In genomic region chr6:113307481-113308121, GRCm38 (mm10) we compare ENCODE assay signal across 8 mouse cellular contexts. TPM values are rescaled to one million over a fixed set of nuclear protein-coding genes. Genes with fewer than 3 reads are reported as not detected.
A peak's percentile ranks its signal among the peaks of the same experiment; 100 is the strongest.
DNase-seq lines count a peak whose midpoint lies in the region; ATAC-seq and TF ChIP-seq lines count a peak whose summit lies in the region.

No protein-coding gene starts in this region.

- H3K4me3 ChIP-seq in testis, adult 2 months (ENCODE audit: control insufficient read depth, low read depth, low read length): peak overlapping the region; percentile 98
- H3K4me3 ChIP-seq in intestine, embryonic 16.5 days (ENCODE audit: low read length): peak overlapping the region; percentile 99
- H3K4me3 ChIP-seq in liver, embryonic 11.5 days (ENCODE audit: low read depth, low read length): peak overlapping the region; percentile 89
- peak overlapping the region; percentile 95 for H3K4me3 ChIP-seq in midbrain, postnatal 0 days (ENCODE audit: low read depth, low read length)
- H3K4me3 ChIP-seq in stomach, embryonic 16.5 days (replicated peaks; ENCODE audit: low read length): peak overlapping the region; percentile 83

- no peaks in the 10 kb centered on the region for H3K9me3 ChIP-seq in intestine, embryonic 16.5 days (ENCODE audit: control insufficient read depth, low read length)
- H3K9me3 ChIP-seq in liver, embryonic 11.5 days (ENCODE audit: control insufficient read depth, low read length): no peaks in the 10 kb centered on the region
- H3K9me3 ChIP-seq in midbrain, postnatal 0 days (ENCODE audit: low read length): no peaks in the 10 kb centered on the region
- H3K9me3 ChIP-seq in stomach, embryonic 16.5 days (replicated peaks; ENCODE audit: control insufficient read depth, low read length): no peaks in the 10 kb centered on the region

- no peaks in the 10 kb centered on the region for H3K36me3 ChIP-seq in testis, adult 2 months (ENCODE audit: control insufficient read depth, insufficient read depth, low read length)
- no peaks in the 10 kb centered on the region for H3K36me3 ChIP-seq in intestine, embryonic 16.5 days (ENCODE audit: control insufficient read depth, insufficient read depth, low read length)
- H3K36me3 ChIP-seq in liver, embryonic 11.5 days (ENCODE audit: control insufficient read depth, insufficient read depth, low read length): peaks cover 10% of the 10 kb centered on the region
- peaks cover 14% of the 10 kb centered on the region for H3K36me3 ChIP-seq in midbrain, postnatal 0 days (ENCODE audit: insufficient read depth, low read length)
- H3K36me3 ChIP-seq in stomach, embryonic 16.5 days (ENCODE audit: control insufficient read depth, insufficient read depth, low read length): 0 out of 2 replicates have a peak, but pooled peaks cover 3% of the 10 kb centered on the region

- peak overlapping the region; percentile 97 for H3K9ac ChIP-seq in intestine, embryonic 16.5 days (ENCODE audit: low read depth, low read length)
- H3K9ac ChIP-seq in liver, embryonic 11.5 days (ENCODE audit: low read depth, low read length): peak overlapping the region; percentile 97
- peak overlapping the region; percentile 91 for H3K9ac ChIP-seq in midbrain, postnatal 0 days (replicated peaks; ENCODE audit: low read length, poor library complexity, severe bottlenecking)
- peak overlapping the region; percentile 98 for H3K9ac ChIP-seq in stomach, embryonic 16.5 days (ENCODE audit: low read length)

- no peak for ATAC-seq in intestine, embryonic 16.5 days
- no peak for ATAC-seq in liver, embryonic 11.5 days (replicated peaks; ENCODE audit: low FRiP score)
- ATAC-seq in midbrain, postnatal 0 days (ENCODE audit: low FRiP score): no peak
- ATAC-seq in stomach, embryonic 16.5 days (ENCODE audit: insufficient read depth, low FRiP score): no peak

- DNase-seq in testis, postnatal 10 days (ENCODE audit: low spot score): no peak
- peak; percentile 70 for DNase-seq in cerebellum, postnatal 10 days
- DNase-seq in gastrocnemius, postnatal 4 days (ENCODE audit: low spot score in 2 of 2): peak; percentile 37 to 52
- no peak for DNase-seq in liver, embryonic 11.5 days (ENCODE audit: low spot score)
- DNase-seq in midbrain, postnatal 0 days (ENCODE audit: low spot score): peak; percentile 17

- no peaks in the 10 kb centered on the region for H3K27me3 ChIP-seq in testis, adult 2 months (ENCODE audit: control insufficient read depth, insufficient read depth, low read length)
- no peaks in the 10 kb centered on the region for H3K27me3 ChIP-seq in intestine, embryonic 16.5 days (replicated peaks; ENCODE audit: control insufficient read depth, insufficient read depth, low read length)
- no peaks in the 10 kb centered on the region for H3K27me3 ChIP-seq in liver, embryonic 11.5 days (replicated peaks; ENCODE audit: control insufficient read depth, insufficient read depth, low read length)
- no peaks in the 10 kb centered on the region for H3K27me3 ChIP-seq in midbrain, postnatal 0 days (ENCODE audit: insufficient read depth, low read length)
- no peaks in the 10 kb centered on the region for H3K27me3 ChIP-seq in stomach, embryonic 16.5 days (ENCODE audit: control insufficient read depth, insufficient read depth, low read length)

- peaks cover 2% of the 10 kb centered on the region; the same call in 1 of the 2 replicates for H3K4me1 ChIP-seq in testis, adult 2 months (ENCODE audit: control insufficient read depth, insufficient read depth, low read length)
- H3K4me1 ChIP-seq in intestine, embryonic 16.5 days (ENCODE audit: control insufficient read depth, insufficient read depth, low read length): peaks cover 6% of the 10 kb centered on the region
- H3K4me1 ChIP-seq in liver, embryonic 11.5 days (replicated peaks; ENCODE audit: control insufficient read depth, insufficient read depth, low read length): peaks cover 12% of the 10 kb centered on the region
- H3K4me1 ChIP-seq in midbrain, postnatal 0 days (ENCODE audit: insufficient read depth, low read length): peaks cover 5% of the 10 kb centered on the region; the same call in 1 of the 2 replicates
- peaks cover 15% of the 10 kb centered on the region for H3K4me1 ChIP-seq in stomach, embryonic 16.5 days (ENCODE audit: control insufficient read depth, insufficient read depth, low read length)

- no peak for TF ChIP-seq CTCF in testis, adult 2 months (IDR thresholded peaks at IDR 0.05; ENCODE audit: control insufficient read depth, insufficient read depth, insufficient replicate concordance, low read depth, low read length)
- TF ChIP-seq CTCF in midbrain, postnatal 0 days (IDR thresholded peaks at IDR 0.05): no peak

- WGBS in intestine, embryonic 16.5 days: under 1% methylated on average over 30 of the region's 34 CpGs
- under 1% methylated on average over 33 of the region's 34 CpGs for WGBS in liver, embryonic 11.5 days
- under 1% methylated on average over 32 of the region's 34 CpGs for WGBS in midbrain, postnatal 0 days
- WGBS in stomach, embryonic 16.5 days: under 1% methylated on average over 31 of the region's 34 CpGs

- peak overlapping the region; percentile 100 for H3K27ac ChIP-seq in testis, adult 2 months (ENCODE audit: control insufficient read depth, insufficient read depth, low read depth, low read length)
- peak overlapping the region; percentile 99 for H3K27ac ChIP-seq in intestine, embryonic 16.5 days (ENCODE audit: low read length)
- peak overlapping the region; percentile 95 for H3K27ac ChIP-seq in liver, embryonic 11.5 days (ENCODE audit: low read depth, low read length)
- peak overlapping the region; percentile 97 for H3K27ac ChIP-seq in midbrain, postnatal 0 days (ENCODE audit: low read depth, low read length)
- H3K27ac ChIP-seq in stomach, embryonic 16.5 days (ENCODE audit: low read length): peak overlapping the region; percentile 99

- TF ChIP-seq POLR2A in testis, adult 2 months (IDR thresholded peaks at IDR 0.05; ENCODE audit: control insufficient read depth, low read depth, low read length): no peak

- H3K4me2 ChIP-seq in intestine, embryonic 16.5 days (ENCODE audit: low read depth, low read length): peak overlapping the region; percentile 90
- H3K4me2 ChIP-seq in liver, embryonic 11.5 days: peak overlapping the region; percentile 98
- peak overlapping the region; percentile 96 for H3K4me2 ChIP-seq in midbrain, postnatal 0 days (ENCODE audit: low read depth, low read length, poor library complexity, severe bottlenecking)
- H3K4me2 ChIP-seq in stomach, embryonic 16.5 days (ENCODE audit: low read depth, low read length): peak overlapping the region; percentile 80

RNA-seq across cellular contexts. Expression of gene Brpf1, which starts 0.7 kb away (rescaled TPM):
- 11.7 and 12.4 TPM in 2 replicates for polyA plus RNA-seq in testis, adult 2 months (2012; rRNA removed)
- total RNA-seq in gastrocnemius, postnatal 4 days (2021): 10 to 100 TPM; 20.9 to 25.5 TPM
- polyA plus RNA-seq in intestine, embryonic 16.5 days (2015; fragmentation: Nextera tagmentation; extraction: Ambion mirVana): 11.6 and 13.4 TPM in 2 replicates
- 22.0 and 23.3 TPM in 2 replicates for polyA plus RNA-seq in liver, embryonic 11.5 days (2014; fragmentation: Nextera tagmentation; extraction: Ambion mirVana)
- 22.1 and 28.1 TPM in 2 replicates for total RNA-seq in midbrain, postnatal 0 days (2014; rRNA removed)
- polyA plus RNA-seq in midbrain, postnatal 0 days (2015; fragmentation: Nextera tagmentation; extraction: Ambion mirVana): 9.0 and 10.0 TPM in 2 replicates
- 12.9 and 13.6 TPM in 2 replicates for polyA plus RNA-seq in stomach, embryonic 16.5 days (2015; fragmentation: Nextera tagmentation; extraction: Ambion mirVana)

RNA-seq across cellular contexts. Expression of gene Ogg1, which starts 19.2 kb away (rescaled TPM):
- 30.0 and 31.0 TPM in 2 replicates for polyA plus RNA-seq in testis, adult 2 months (2012; rRNA removed)
- 10 to 100 TPM in 1 of 2 experiments, 1 to 10 TPM in 1; 7.8 to 10.1 TPM for total RNA-seq in gastrocnemius, postnatal 4 days (2021)
- polyA plus RNA-seq in intestine, embryonic 16.5 days (2015; fragmentation: Nextera tagmentation; extraction: Ambion mirVana): 10.7 and 10.9 TPM in 2 replicates
- polyA plus RNA-seq in liver, embryonic 11.5 days (2014; fragmentation: Nextera tagmentation; extraction: Ambion mirVana): 12.7 and 15.1 TPM in 2 replicates
- total RNA-seq in midbrain, postnatal 0 days (2014; rRNA removed): 10.8 and 14.8 TPM in 2 replicates
- 7.3 and 8.9 TPM in 2 replicates for polyA plus RNA-seq in midbrain, postnatal 0 days (2015; fragmentation: Nextera tagmentation; extraction: Ambion mirVana)
- polyA plus RNA-seq in stomach, embryonic 16.5 days (2015; fragmentation: Nextera tagmentation; extraction: Ambion mirVana): 12.0 and 12.6 TPM in 2 replicates

RNA-seq across cellular contexts. Expression of gene Cpne9, which starts 25.5 kb away (rescaled TPM):
- 0.34 and 0.58 TPM in 2 replicates for polyA plus RNA-seq in testis, adult 2 months (2012; rRNA removed)
- total RNA-seq in gastrocnemius, postnatal 4 days (2021): under 1 TPM in 1 of 2 experiments, not detected in 1; 0.36 TPM
- 0.02 TPM in 1 of 2 replicates, not detected in the other for polyA plus RNA-seq in intestine, embryonic 16.5 days (2015; fragmentation: Nextera tagmentation; extraction: Ambion mirVana)
- polyA plus RNA-seq in liver, embryonic 11.5 days (2014; fragmentation: Nextera tagmentation; extraction: Ambion mirVana): 0.07 TPM in 1 of 2 replicates, not detected in the other
- total RNA-seq in midbrain, postnatal 0 days (2014; rRNA removed): 10.3 and 23.4 TPM in 2 replicates
- 7.9 and 9.1 TPM in 2 replicates for polyA plus RNA-seq in midbrain, postnatal 0 days (2015; fragmentation: Nextera tagmentation; extraction: Ambion mirVana)
- 0.06 TPM in 1 of 2 replicates, not detected in the other for polyA plus RNA-seq in stomach, embryonic 16.5 days (2015; fragmentation: Nextera tagmentation; extraction: Ambion mirVana)

RNA-seq across cellular contexts. Expression of gene Camk1, which starts 36.2 kb away (rescaled TPM):
- polyA plus RNA-seq in testis, adult 2 months (2012; rRNA removed): 2.4 and 4.3 TPM in 2 replicates
- 10 to 100 TPM; 47.5 to 49.5 TPM for total RNA-seq in gastrocnemius, postnatal 4 days (2021)
- 66.4 and 66.8 TPM in 2 replicates for polyA plus RNA-seq in intestine, embryonic 16.5 days (2015; fragmentation: Nextera tagmentation; extraction: Ambion mirVana)
- polyA plus RNA-seq in liver, embryonic 11.5 days (2014; fragmentation: Nextera tagmentation; extraction: Ambion mirVana): 48.5 and 49.1 TPM in 2 replicates
- 102 and 119 TPM in 2 replicates for total RNA-seq in midbrain, postnatal 0 days (2014; rRNA removed)
- 132 and 142 TPM in 2 replicates for polyA plus RNA-seq in midbrain, postnatal 0 days (2015; fragmentation: Nextera tagmentation; extraction: Ambion mirVana)
- 82.5 and 87.8 TPM in 2 replicates for polyA plus RNA-seq in stomach, embryonic 16.5 days (2015; fragmentation: Nextera tagmentation; extraction: Ambion mirVana)

Comparison
In these comparisons a context has a peak if more than half of its experiments do, and no peak if none do; other contexts are left out.
1. DNase-seq: peak in cerebellum, postnatal 10 days (2 of 2), gastrocnemius, postnatal 4 days (2 of 2) and midbrain, postnatal 0 days (single experiment); none in testis, postnatal 10 days (single experiment) and liver, embryonic 11.5 days (single experiment).
2. Peak in every context shown above with its lines, with median percentiles within 50 percentile points of each other: H3K27ac ChIP-seq, H3K4me3 ChIP-seq, H3K4me2 ChIP-seq and H3K9ac ChIP-seq.